Mouse (Mus musculus): ENCODE data around the gene Tbl3. TPM values are rescaled to one million over a fixed set of nuclear protein-coding genes. Genes with fewer than 3 reads are reported as not detected.
"Not testable (repeated sequence)": the region's sequence is repeated elsewhere in the genome, so short reads cannot be mapped to it uniquely, and the experiment has no call there.

Tbl3 gene
- polyA plus RNA-seq, 1 experiment from 2014 or later = 111 TPM

DNA sequence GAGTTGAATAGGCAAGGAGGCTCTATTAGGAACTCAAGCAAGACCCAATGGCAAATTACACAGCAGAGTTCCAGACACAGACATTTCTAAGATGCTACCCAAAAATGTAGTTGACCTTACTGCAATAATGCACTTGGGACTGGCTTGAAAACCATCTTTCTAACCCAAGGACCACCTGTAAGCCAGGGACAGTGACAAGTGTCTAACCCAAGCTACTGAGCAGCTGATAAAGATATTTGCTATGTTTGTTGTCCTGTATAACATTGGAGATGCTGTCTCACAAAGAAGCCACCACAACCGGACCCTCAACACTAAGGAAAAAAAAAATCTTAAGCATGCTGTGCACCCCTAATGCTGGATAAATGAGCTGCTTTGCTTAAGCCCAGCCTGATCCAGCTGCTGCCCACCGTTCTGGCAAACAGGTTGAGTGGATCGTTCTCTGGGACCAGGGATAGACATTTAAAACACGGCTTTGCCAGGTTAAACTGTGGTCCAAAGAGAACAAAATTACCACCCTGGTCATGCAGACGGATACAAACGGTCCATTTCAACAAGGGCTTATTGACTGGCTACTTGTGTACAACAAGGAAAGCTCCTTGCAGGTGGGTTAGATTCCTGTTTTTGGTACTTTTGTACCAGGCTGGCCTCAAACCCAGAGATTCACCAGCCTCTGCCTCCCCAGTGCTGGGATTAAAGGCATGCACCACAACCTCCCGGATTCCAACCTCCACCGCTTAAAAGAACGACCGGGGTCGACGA, 15.8 kb upstream of the Tbl3 start:
- peak overlapping the region; percentile 86 for H3K4me2 ChIP-seq (ENCODE audit: low read depth, low read length, severe bottlenecking)
- ATAC-seq (replicated peaks; ENCODE audit: low FRiP score) (no peak), DNase-seq (ENCODE audit: low spot score) (no peak)
- H3K27ac ChIP-seq (ENCODE audit: low read depth, low read length) = peak overlapping the region; percentile 46; the same call in 1 of the 2 replicates
- 2% methylated on average over 12 of the region's 12 CpGs for WGBS
- no peaks in the 10 kb centered on the region for H3K27me3 ChIP-seq (ENCODE audit: control insufficient read depth, insufficient read depth, low read length)
- H3K9ac ChIP-seq (ENCODE audit: low read length) = peak overlapping the region; percentile 86
- peaks cover 13% of the 10 kb centered on the region for H3K4me1 ChIP-seq (replicated peaks; ENCODE audit: control insufficient read depth, insufficient read depth, low read length)
- peaks cover 3% of the 10 kb centered on the region for H3K36me3 ChIP-seq (ENCODE audit: control insufficient read depth, insufficient read depth, low read length)
- peak overlapping the region; percentile 84 for H3K4me3 ChIP-seq (ENCODE audit: low read depth, low read length)
- H3K9me3 ChIP-seq (ENCODE audit: control insufficient read depth, low read length) = no peaks in the 10 kb centered on the region

DNA sequence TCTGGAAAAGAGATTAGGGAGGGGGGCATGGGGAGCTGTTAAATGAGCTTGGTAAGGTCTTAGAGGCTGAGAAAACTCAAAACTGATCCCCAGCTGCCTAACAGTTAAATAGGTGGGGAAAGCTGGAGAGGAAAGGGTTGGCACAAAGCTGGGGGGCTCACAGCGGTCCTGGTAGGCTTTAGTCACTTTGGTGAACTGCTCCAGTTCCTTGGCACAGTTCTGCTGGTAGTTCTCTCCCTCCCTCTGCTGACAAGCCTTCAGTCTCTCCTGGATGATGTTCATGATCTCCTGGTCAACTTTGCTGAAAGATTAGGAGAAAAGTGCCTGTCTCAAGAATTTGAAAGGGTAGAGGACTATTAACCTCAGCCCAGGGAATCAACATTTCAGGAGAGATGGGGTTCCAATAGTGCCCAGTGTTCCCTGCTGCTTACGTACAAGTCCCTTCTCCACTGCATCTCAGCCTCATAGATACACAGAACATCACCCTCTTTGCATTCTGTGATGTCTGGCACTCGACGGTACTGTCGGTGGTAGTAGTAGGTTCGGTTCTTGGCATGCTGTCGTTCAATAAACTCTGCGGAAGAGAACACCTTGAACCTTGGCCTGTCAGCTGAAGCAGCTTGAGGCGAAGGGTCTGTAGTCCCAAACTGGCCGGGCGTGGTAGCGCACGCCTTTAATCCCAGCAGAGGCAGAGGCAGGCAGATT, 14.9 kb upstream of the Tbl3 start:
- no peak for ATAC-seq (replicated peaks; ENCODE audit: low FRiP score)
- peaks cover 3% of the 10 kb centered on the region for H3K36me3 ChIP-seq (ENCODE audit: control insufficient read depth, insufficient read depth, low read length)
- peak overlapping the region; percentile 1; the same call in 1 of the 2 replicates for H3K9ac ChIP-seq (ENCODE audit: low read length)
- peak; percentile 55 for DNase-seq (ENCODE audit: low spot score)
- no peaks in the 10 kb centered on the region for H3K9me3 ChIP-seq (ENCODE audit: control insufficient read depth, low read length)
- H3K4me1 ChIP-seq (replicated peaks; ENCODE audit: control insufficient read depth, insufficient read depth, low read length) = peaks cover 13% of the 10 kb centered on the region
- H3K27ac ChIP-seq (ENCODE audit: low read depth, low read length) = no peak overlapping the region
- no peaks in the 10 kb centered on the region for H3K27me3 ChIP-seq (ENCODE audit: control insufficient read depth, insufficient read depth, low read length)
- 41% methylated on average over 13 of the region's 13 CpGs for WGBS
- 0 out of 2 replicates have a peak overlapping the region, but pooled peaks have one; percentile 61 for H3K4me3 ChIP-seq (ENCODE audit: low read depth, low read length)
- H3K4me2 ChIP-seq (ENCODE audit: low read depth, low read length, severe bottlenecking) = peak overlapping the region; percentile 18; the same call in 1 of the 2 replicates

DNA sequence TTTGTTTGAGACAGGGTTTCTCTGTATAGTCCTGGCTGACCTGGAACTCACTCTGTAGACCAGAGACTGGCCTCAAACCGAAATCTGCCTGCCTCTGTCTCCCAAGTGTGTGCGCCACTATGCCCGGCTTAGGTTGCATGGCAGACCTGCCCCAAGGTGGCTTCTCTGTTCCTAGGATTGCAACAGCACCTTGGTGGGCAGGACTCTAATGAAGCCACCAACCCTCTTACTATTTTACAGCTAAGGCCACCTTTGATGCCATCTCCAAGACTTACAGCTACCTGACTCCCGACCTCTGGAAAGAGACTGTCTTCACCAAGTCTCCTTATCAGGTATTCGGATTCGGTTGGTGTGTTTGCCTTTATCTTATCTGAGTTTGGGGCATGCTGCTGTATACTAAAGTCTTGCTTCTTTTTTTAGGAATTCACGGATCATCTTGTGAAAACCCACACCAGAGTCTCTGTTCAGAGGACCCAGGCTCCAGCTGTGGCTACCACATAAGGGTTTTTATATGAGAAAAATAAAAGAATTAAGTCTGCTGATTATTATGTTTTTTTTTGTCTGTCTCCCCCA, 14.0 kb upstream of the Tbl3 start:
- H3K36me3 ChIP-seq (ENCODE audit: control insufficient read depth, insufficient read depth, low read length); H3K27me3 ChIP-seq (ENCODE audit: control insufficient read depth, insufficient read depth, low read length); ATAC-seq (replicated peaks; ENCODE audit: low FRiP score); DNase-seq (ENCODE audit: low spot score); H3K27ac ChIP-seq (ENCODE audit: low read depth, low read length); H3K9me3 ChIP-seq (ENCODE audit: control insufficient read depth, low read length): not testable (repeated sequence)
- Histone ChIP-seq H3K4me3 (ENCODE audit: low read depth, low read length) (peak overlapping the region; percentile 61), H3K4me2 (ENCODE audit: low read depth, low read length, severe bottlenecking) (peak overlapping the region; percentile 50), H3K4me1 (replicated peaks; ENCODE audit: control insufficient read depth, insufficient read depth, low read length) (peaks cover 13% of the 10 kb centered on the region), H3K9ac (ENCODE audit: low read length) (peak overlapping the region; percentile 48)
- 69% methylated on average over 7 of the region's 7 CpGs for WGBS

DNA sequence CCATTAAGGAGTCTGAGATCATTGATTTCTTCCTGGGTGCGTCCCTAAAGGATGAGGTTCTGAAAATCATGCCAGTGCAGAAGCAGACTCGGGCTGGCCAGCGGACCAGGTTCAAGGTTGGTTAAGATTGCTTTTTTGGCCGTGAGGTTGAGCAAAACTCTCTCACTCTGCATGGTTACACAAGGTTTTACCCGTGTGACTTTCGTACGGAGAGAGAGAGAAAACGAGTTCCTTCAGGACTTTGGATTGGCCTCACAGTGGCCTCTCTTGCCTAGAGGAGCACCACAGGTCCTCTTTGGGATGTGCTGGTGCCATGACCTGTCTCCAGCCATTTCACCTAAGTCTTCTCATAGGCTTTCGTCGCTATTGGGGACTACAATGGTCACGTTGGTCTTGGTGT, 13.2 kb upstream of the Tbl3 start:
- Histone ChIP-seq H3K4me3 (ENCODE audit: low read depth, low read length) (peak overlapping the region; percentile 61), H3K9ac (ENCODE audit: low read length) (peak overlapping the region; percentile 82), H3K4me2 (ENCODE audit: low read depth, low read length, severe bottlenecking) (peak overlapping the region; percentile 90), H3K4me1 (replicated peaks; ENCODE audit: control insufficient read depth, insufficient read depth, low read length) (peaks cover 13% of the 10 kb centered on the region)
- WGBS = 1% methylated on average over 11 of the region's 11 CpGs
- H3K36me3 ChIP-seq (ENCODE audit: control insufficient read depth, insufficient read depth, low read length); H3K9me3 ChIP-seq (ENCODE audit: control insufficient read depth, low read length); H3K27ac ChIP-seq (ENCODE audit: low read depth, low read length); ATAC-seq (replicated peaks; ENCODE audit: low FRiP score); H3K27me3 ChIP-seq (ENCODE audit: control insufficient read depth, insufficient read depth, low read length); DNase-seq (ENCODE audit: low spot score): not testable (repeated sequence)

DNA sequence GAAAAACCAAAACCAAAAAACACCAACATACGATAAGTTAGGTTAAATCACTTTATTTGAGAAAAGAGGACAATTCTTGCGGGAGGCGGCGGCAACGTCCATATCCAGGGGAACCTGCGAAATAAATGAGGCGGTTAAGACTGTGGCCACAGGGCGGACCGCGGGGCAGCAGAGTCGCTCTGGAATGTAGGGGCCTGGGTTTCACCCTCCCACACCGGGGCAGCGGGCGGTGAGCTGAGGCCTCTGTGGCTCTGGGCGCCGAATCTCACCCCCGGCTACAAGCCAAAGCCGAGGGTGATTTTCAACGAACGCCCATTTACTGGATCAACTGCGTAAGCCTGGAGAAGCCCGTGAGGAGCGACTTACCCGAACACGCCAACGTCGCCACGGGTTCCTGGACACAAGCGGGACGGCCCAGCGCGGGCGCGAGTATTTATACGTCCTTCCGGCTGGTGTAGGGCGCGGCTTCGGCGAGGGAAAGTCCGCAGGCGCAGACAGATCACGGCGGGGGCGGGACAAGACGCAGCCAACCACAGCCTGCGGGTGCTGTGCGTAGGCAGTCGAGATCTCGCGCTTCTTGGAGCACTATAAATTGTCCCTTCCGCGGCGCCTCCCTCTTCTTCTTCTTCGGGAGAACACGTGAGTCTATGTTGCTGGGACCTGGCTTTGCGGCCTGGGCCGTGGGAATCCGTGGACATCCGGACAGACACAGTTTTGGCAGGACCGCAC, 12.2 kb upstream of the Tbl3 start:
- Histone ChIP-seq H3K4me1 (replicated peaks; ENCODE audit: control insufficient read depth, insufficient read depth, low read length) (peaks cover 13% of the 10 kb centered on the region), H3K36me3 (ENCODE audit: control insufficient read depth, insufficient read depth, low read length) (peaks cover 3% of the 10 kb centered on the region), H3K9ac (ENCODE audit: low read length) (peak overlapping the region; percentile 82), H3K9me3 (ENCODE audit: control insufficient read depth, low read length) (no peaks in the 10 kb centered on the region), H3K27me3 (ENCODE audit: control insufficient read depth, insufficient read depth, low read length) (no peaks in the 10 kb centered on the region), H3K27ac (ENCODE audit: low read depth, low read length) (peak overlapping the region; percentile 68), H3K4me3 (ENCODE audit: low read depth, low read length) (peak overlapping the region; percentile 61), H3K4me2 (ENCODE audit: low read depth, low read length, severe bottlenecking) (peak overlapping the region; percentile 90)
- DNase-seq (ENCODE audit: low spot score) (peak; percentile 99), ATAC-seq (replicated peaks; ENCODE audit: low FRiP score) (peak; percentile 97)
- WGBS = under 1% methylated on average over 60 of the region's 61 CpGs

DNA sequence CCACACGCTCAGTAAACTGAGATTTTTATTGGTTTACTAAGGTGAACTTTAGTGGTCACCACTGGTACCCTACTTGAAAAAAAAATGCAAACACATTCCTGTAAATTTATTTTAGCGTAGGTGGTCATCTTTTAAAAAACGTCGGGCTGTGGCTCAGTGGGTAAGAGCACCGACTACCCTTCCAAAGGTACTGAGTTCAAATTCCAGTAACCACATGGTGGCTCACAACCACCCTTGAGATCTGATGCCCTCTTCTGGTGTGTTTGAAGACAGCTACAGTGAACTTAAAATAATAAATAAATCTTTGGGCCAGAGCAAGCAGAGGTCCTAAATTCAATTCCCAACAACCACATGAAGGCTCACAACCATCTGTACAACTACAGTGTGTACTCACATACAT, 11.5 kb upstream of the Tbl3 start:
- Histone ChIP-seq H3K9ac (ENCODE audit: low read length) (peak overlapping the region; percentile 76), H3K4me3 (ENCODE audit: low read depth, low read length) (peak overlapping the region; percentile 61), H3K4me2 (ENCODE audit: low read depth, low read length, severe bottlenecking) (peak overlapping the region; percentile 57), H3K4me1 (replicated peaks; ENCODE audit: control insufficient read depth, insufficient read depth, low read length) (peaks cover 13% of the 10 kb centered on the region)
- DNase-seq (ENCODE audit: low spot score); H3K36me3 ChIP-seq (ENCODE audit: control insufficient read depth, insufficient read depth, low read length); H3K27ac ChIP-seq (ENCODE audit: low read depth, low read length); H3K27me3 ChIP-seq (ENCODE audit: control insufficient read depth, insufficient read depth, low read length); H3K9me3 ChIP-seq (ENCODE audit: control insufficient read depth, low read length); ATAC-seq (replicated peaks; ENCODE audit: low FRiP score): not testable (repeated sequence)
- WGBS = 66% methylated on average over 5 of the region's 5 CpGs

DNA sequence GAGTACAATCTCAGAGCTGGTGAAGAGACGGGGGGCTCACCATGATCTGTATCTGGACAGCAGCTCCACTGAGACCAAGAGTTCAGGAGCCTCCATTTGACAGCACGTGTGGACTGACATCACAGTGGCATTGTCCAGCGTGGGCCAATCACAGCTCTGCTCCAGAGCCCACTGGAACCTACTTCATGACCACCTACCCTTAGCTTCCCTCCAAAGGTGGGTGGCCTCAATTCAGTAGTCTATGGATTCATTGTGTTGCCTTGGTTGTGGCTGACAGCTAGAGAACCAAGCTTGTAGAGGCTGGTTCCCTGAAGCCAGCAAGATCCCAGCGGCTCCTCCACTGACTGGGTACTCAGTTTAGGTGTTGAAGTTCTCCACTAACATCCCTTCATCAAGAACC, 10.5 kb upstream of the Tbl3 start, which contains the start of the genes Rnf151 and Rps2:
Gene Rnf151, minus strand, starts transcription at position 121 of the 400 bp plus-strand sequence.
Gene Rps2, plus strand, starts transcription at position 174 of the 400 bp plus-strand sequence.
- Histone ChIP-seq H3K9ac (ENCODE audit: low read length) (no peak within 1 kb of the TSS), H3K27me3 (ENCODE audit: control insufficient read depth, insufficient read depth, low read length) (no peaks in the 10 kb centered on the region), H3K27ac (ENCODE audit: low read depth, low read length) (no peak within 1 kb of the TSS; the same call in 1 of the 2 replicates), H3K4me3 (ENCODE audit: low read depth, low read length) (peak within 1 kb of the TSS; percentile 61), H3K36me3 (ENCODE audit: control insufficient read depth, insufficient read depth, low read length) (peaks cover 3% of the 10 kb centered on the region), H3K9me3 (ENCODE audit: control insufficient read depth, low read length) (no peaks in the 10 kb centered on the region), H3K4me2 (ENCODE audit: low read depth, low read length, severe bottlenecking) (peak within 1 kb of the TSS; percentile 57), H3K4me1 (replicated peaks; ENCODE audit: control insufficient read depth, insufficient read depth, low read length) (peaks cover 7% of the 10 kb centered on the region)
- DNase-seq (ENCODE audit: low spot score) = no peak
- no peak for ATAC-seq (replicated peaks; ENCODE audit: low FRiP score)
- WGBS = 84% methylated on average over 4 of the region's 4 CpGs

DNA sequence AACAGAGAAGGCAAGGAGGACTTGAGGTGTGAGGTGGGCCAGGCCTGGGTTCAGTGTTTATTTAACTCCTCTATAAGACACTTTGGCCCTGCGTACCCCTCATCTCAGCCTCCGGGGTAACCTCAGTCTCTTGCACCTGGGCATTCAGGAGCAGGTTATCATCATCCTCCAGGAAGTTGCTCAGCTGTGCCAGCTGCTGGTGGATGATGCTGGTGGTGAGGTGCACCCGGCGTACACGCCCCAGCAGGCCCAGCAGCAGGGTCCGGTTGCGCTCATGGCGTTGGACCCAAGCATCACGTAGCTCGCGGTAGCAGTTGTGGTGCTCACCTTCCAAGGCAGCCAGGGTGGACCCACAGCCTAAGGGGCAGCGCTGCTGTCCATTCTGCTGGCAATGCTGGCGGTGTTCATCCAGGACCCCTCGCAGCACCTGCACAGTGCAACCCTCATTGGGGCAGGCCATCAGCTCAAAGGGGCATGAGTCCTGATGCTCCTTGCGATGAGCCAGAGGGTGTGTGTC, 8.8 kb upstream of the Tbl3 start:
- Histone ChIP-seq H3K27ac (ENCODE audit: low read depth, low read length) (no peak overlapping the region), H3K27me3 (ENCODE audit: control insufficient read depth, insufficient read depth, low read length) (no peaks in the 10 kb centered on the region), H3K4me2 (ENCODE audit: low read depth, low read length, severe bottlenecking) (no peak overlapping the region), H3K9ac (ENCODE audit: low read length) (no peak overlapping the region), H3K9me3 (ENCODE audit: control insufficient read depth, low read length) (no peaks in the 10 kb centered on the region), H3K36me3 (ENCODE audit: control insufficient read depth, insufficient read depth, low read length) (peaks cover under 1% of the 10 kb centered on the region), H3K4me3 (ENCODE audit: low read depth, low read length) (no peak overlapping the region), H3K4me1 (replicated peaks; ENCODE audit: control insufficient read depth, insufficient read depth, low read length) (peaks cover under 1% of the 10 kb centered on the region)
- 95% methylated on average over 15 of the region's 15 CpGs for WGBS
- peak; percentile 52 for DNase-seq (ENCODE audit: low spot score)
- ATAC-seq (replicated peaks; ENCODE audit: low FRiP score) = no peak
